Mouse (Mus musculus) spleen, postnatal 4 days (tissue): ENCODE data around the gene Tkfc.
A peak's percentile ranks its signal among the peaks of the same experiment; 100 is the strongest.

Experiments
- DNase-seq, 2 experiments: peaks; one replicate each; pipeline ENCODE4 v3.0.0; 2022; ENCODE audit warnings: low spot score in 2 of 2

Gene Tkfc

DNA sequence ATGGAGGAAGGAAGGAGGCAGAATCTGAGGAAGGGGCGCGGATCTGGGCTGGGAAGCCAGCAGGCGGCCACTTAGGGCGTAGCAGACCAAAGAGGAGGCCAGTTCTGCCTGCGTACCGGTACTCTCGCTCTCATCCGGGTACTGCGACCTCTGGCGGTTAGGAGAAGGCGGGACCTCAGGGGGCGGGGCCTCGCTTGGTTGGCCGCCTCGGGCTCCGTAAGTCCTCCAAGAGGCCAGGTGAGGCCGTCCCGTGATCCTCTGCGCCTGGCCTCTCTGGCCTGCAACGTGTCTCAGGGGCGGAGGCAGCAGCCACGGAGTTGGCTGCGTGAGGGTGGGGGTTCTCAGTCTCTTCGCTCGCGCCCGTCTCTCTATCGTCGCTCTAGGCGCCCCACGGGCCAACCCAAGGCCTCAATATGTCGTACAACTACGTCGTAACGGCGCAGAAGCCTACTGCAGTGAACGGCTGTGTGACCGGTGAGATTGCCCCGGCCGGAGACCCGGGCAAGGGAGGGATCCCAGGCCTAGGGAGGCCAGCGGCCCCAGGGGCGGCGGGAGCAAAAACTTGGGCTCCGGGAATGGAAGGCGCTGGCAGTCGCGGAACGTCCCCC lies at the start of gene Tkfc, which contains the start of gene Ddb1:
Gene Tkfc (minus strand): TSS at position 362 of the 608 bp plus-strand sequence.
Gene Ddb1 (plus strand): TSS at position 35 of the 608 bp plus-strand sequence.
- peak; percentile 99 to 100 for DNase-seq

GRCm38 (mm10) chr19:10648156-10648555 lies 42.7 kb upstream of the Tkfc start:
- no peak for DNase-seq

- DNase-seq, result no peak
Observed at GRCm38 (mm10) chr19:10645616-10646015, 40.2 kb upstream of the Tkfc start.

GRCm38 (mm10) chr19:10640589-10641378 lies 35.3 kb upstream of the Tkfc start:
- no peak for DNase-seq

DNA sequence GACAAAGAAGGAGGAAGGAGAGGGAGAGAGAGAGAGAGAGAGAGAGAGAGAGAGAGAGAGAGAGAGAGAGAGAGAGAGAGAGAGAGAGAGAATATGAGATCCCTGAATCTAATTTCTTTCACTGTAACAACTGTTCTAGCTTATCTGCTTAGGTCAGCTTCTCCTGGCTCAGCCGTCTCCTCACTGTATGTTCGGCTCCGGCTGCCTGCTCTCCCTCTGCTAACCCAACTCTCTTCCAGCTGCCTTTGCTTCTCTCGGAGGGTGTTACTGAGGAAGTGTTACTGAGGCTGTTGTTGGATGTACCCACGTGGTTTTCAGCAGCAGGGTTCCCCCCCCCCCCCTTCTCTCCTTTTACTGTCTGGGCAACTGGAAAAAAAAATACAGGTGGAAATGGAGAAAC lies 34.6 kb upstream of the Tkfc start:
- DNase-seq, result no peak

GRCm38 (mm10) chr19:10637840-10638239 lies 32.4 kb upstream of the Tkfc start:
- DNase-seq, result peak in 1 of 2 experiments; percentile 55

DNA sequence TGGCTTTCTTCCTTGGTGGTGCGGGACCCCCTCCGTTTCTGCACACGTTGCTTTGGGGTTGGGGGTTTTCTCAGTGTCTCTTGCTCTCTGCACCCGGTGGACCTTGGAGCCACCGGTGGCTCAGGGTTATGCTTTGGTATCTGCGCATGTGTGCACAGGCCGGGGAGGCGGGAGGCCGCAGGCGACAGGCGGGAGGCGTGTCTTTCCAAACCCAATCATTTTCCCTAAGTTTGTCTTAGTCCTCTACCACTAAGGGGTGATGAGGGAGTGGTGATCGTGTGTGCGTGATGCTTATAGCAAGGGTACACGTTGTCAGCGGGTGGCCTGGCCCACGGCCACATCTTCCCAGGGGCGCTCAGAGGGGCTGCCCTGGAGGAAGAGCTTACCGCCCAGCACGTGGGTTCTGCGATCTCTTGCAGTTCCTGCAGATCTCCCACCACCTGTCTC lies 29.4 kb upstream of the Tkfc start:
- peak; percentile 63 to 75 for DNase-seq

- DNase-seq, result peak; percentile 69 to 81
Observed at GRCm38 (mm10) chr19:10634106-10634871, 28.8 kb upstream of the Tkfc start, which contains the start of gene Vwce. TSS of gene Vwce (plus strand) at chr19:10634213.

GRCm38 (mm10) chr19:10608573-10609240 lies 3.3 kb upstream of the Tkfc start:
- DNase-seq, result no peak

- no peak for DNase-seq
Observed at GRCm38 (mm10) chr19:10605901-10606622, 608 bp upstream of the Tkfc start.

DNA sequence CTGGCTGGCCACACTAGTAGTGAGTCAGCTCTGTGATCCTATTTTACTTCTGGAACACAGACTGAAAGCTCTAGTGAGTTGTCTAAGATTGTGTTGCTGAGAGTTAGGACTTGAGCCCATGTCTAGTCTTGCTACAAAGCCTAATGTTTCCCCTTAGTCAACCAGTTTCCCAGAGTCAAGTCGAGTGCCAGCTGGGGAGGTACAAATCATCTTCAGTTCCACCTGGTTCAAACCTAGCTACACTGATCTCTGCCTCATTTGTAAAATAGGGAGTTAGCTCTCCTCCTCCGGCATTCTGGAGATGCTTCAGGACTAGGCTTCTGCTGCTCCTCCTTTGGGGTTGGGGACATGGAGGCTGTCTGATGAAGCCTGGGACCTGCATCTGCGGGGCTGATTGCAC lies 920 bp downstream of the Tkfc start:
- no peak for DNase-seq

DNA sequence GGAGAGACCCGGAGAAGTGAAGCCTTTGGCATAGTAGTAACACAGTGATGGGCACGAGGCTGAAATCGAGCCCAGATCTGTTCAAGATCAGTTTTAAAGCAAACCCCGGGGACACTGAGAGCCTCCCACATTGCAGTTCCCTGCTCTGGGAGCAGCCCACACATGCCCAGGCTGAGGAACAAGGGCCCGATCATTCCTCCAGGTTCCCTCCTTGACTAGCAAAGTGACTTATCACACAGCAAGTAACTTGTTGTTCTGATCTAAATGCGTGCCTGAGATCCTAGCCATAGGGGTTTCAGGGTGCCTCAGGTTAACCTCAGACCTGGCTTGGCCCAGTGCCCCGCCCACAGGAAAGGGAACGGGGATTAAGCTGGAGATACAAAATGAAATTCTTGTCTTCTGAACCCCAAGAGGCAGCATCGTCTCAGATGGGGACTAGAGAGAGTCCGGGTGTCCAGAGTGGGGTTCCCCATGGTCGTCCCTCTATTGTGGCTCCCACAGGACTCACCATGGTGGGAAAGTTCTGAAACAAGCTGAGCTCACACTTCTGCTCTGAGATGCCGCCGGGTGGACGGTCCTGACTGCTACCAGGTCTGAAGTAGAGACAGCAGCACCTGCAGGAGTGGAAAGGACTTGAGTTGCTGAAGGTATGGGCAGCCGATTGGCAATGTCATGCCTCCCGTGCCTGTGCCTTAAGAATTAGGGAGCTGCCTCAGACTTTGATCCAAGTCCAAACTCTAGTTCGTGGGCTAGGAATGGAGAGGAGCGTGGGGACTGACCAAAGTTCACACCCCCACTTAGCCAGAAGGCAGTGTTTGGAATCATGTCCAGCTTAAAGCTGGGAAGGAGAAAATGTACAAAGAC lies 1.6 kb downstream of the Tkfc start:
- DNase-seq, result no peak

- peak; percentile 83 to 94 for DNase-seq
Observed at GRCm38 (mm10) chr19:10602787-10603186, 2.7 kb downstream of the Tkfc start.

DNA sequence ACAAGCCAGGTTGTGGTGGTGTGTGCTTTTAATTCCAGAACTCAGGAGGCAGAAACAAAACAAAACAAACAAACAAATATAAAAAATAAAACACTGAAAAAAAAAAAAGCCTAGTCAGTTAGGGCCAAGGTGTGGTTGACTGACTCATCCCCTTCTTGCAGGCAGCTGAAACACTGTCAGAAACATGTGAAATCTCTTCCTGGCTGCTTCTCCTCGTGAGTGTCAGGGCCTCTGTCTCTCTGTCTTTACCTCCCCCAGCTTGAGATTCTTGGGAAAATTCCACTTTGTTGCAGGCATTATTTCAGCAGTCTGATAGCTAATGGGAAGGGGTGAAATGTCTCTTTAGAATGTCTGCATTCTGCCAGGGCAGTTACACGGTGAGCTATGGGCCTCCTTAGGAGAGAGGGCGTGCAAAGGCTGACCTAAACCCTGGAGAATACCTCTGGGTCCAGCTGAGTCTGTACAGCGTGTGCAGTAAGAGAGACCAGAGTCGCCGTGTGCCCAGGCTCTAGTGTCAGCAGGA lies 3.1 kb downstream of the Tkfc start:
- DNase-seq, result no peak

- no peak for DNase-seq
Observed at GRCm38 (mm10) chr19:10599648-10600047, 5.8 kb downstream of the Tkfc start.

- peak; percentile 59 to 74 for DNase-seq
Observed at GRCm38 (mm10) chr19:10598188-10598587, 7.3 kb downstream of the Tkfc start.

GRCm38 (mm10) chr19:10591659-10592377 lies 13.6 kb downstream of the Tkfc start:
- no peak for DNase-seq

DNA sequence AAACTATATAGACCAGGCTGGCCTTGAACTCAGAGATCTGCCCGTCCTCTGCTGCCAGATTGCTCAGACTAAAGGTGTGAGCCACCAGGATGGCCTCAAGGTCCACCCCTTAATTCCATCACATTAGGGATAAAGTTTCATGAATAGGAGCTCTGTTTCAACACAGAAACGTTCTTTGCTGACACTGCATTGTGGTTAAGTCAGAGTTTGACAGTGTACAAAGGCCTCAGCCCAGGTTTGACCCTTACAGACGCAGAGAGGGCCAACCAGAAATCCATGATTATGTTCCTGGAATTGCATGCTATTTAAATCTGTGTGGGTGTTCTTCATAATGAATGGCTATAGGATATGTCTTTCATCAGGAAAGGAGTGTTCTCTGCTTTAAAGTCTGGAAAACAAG lies 15.2 kb downstream of the Tkfc start:
- no peak for DNase-seq
